Mouse (Mus musculus) lung, embryonic 14.5 days (tissue): ENCODE measurements around the gene Nr2c2ap. TPM values are rescaled to one million over a fixed set of nuclear protein-coding genes. Genes with fewer than 3 reads are reported as not detected.

Experiments used
- ATAC-seq: fragments of 200-750 bp; cut with Nextera tagmentation; 2 replicates; pipeline ENCODE4 v1.8.0; 2017; ENCODE audit warnings: mild to moderate bottlenecking, moderate TSS enrichment, moderate library complexity; ENCODE audit not compliant: insufficient read depth
- DNase-seq: peaks from one replicate; pipeline ENCODE4 v3.0.0-alpha.2; 2015
- H3K27ac ChIP-seq: fragments of 300-500 bp; sonication (generic); 2 replicates; pipeline ENCODE4 v1.5.1; 2014; ENCODE audit warnings: low read depth, mild to moderate bottlenecking, moderate library complexity
- H3K27me3 ChIP-seq: fragments of 300-500 bp; sonication (generic); 2 replicates; pipeline ENCODE4 v1.6.1; 2014; ENCODE audit warnings: low read length, control low read depth; ENCODE audit not compliant: insufficient read depth
- H3K36me3 ChIP-seq: fragments of 300-500 bp; sonication (generic); 2 replicates; pipeline ENCODE4 v1.6.1; 2014; ENCODE audit warnings: control low read depth; ENCODE audit not compliant: insufficient read depth
- H3K4me1 ChIP-seq: fragments of 300-500 bp; sonication (generic); 2 replicates; pipeline ENCODE4 v1.6.1; 2014; ENCODE audit warnings: antibody characterized with exemption, control low read depth; ENCODE audit not compliant: insufficient read depth
- H3K4me2 ChIP-seq: fragments of 300-500 bp; sonication (generic); 2 replicates; pipeline ENCODE4 v1.6.1; 2014; ENCODE audit warnings: mild to moderate bottlenecking
- H3K4me3 ChIP-seq: fragments of 300-500 bp; sonication (generic); 2 replicates; pipeline ENCODE4 v1.5.1; 2014; ENCODE audit warnings: low read depth, low read length
- H3K9ac ChIP-seq: fragments of 300-500 bp; sonication (generic); 2 replicates; pipeline ENCODE4 v1.6.1; 2014
- H3K9me3 ChIP-seq: fragments of 300-500 bp; sonication (generic); 2 replicates; pipeline ENCODE4 v1.6.1; 2016; ENCODE audit warnings: low read depth, low read length, control low read depth
- CTCF ChIP-seq: IDR thresholded peaks from 2 replicates; pipeline ENCODE4 v1.5.1; 2016; ENCODE audit warnings: antibody characterized with exemption, low read depth
- WGBS: fragments of 180-500 bp; shearing (Covaris S2); extraction: QIAGEN DNeasy Blood & Tissue Kit; methylation state at CpG from one replicate; pipeline ENCODE4 v1.1.7; 2014; 5-methylcytosine and 5-hydroxymethylcytosine counted together
- polyA plus RNA-seq: library from polyadenylated mRNA; unstranded; fragments of >200 nt; fragmentation: Nextera tagmentation; extraction: Ambion mirVana; gene quantifications from 2 replicates; pipeline ENCODE4 v1.2.1, GENCODE M21; 2014

The Nr2c2ap gene
- polyA plus RNA-seq, 1 experiment from 2014 or later, result 25.2 TPM

DNA sequence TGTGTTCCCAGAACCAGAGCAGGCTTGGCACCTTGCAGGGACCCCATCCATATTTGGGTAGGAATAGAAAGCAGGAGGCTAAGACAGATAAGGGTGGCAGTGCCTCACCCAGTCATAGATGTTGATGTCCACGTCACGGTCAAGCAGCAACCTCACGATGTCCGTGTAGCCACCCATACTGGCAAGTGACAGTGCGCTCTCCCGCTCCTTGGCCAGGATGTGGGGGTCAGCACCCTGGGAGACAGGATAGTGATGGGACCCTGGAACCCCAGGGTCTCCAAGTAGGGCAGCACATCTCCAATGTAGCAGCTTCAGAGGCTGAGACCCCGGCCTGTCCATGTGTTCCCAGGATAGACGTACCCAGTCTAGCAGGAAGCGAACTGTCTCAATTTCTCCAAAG is 3.8 kb downstream of the Nr2c2ap start:
- H3K27ac ChIP-seq, result no peak overlapping the region
- WGBS, result 91% methylated on average over 9 of the region's 9 CpGs
- H3K9ac ChIP-seq, result no peak overlapping the region
- no peak for TF ChIP-seq CTCF
- DNase-seq, result no peak
- no peaks in the 10 kb centered on the region for H3K27me3 ChIP-seq
- H3K4me3 ChIP-seq, result no peak overlapping the region
- ATAC-seq, result no peak
- no peaks in the 10 kb centered on the region for H3K4me1 ChIP-seq
- peaks cover 46% of the 10 kb centered on the region for H3K36me3 ChIP-seq
- H3K9me3 ChIP-seq, result no peaks in the 10 kb centered on the region
- no peak overlapping the region for H3K4me2 ChIP-seq

DNA sequence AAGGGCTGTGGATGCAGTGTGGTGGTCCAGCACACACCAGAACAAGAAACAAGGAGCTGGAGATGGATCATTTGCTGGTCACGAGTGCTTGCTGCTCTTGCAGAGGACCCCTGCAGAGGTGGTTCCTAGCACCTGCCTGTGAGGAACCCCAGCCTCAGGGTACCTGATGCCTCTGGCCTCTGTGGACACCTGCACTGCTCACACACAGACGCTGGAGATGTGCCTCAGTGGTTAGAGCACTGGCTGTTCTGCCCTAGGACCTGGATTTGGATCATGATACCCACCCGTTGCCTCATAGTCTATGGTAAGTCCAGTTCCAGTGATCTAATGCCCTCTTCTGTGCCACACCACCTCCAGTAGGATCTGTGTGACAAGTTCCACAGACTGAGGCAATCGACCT is 5.5 kb downstream of the Nr2c2ap start:
- ATAC-seq (no peak), DNase-seq (no peak)
- 88% methylated on average over 4 of the region's 4 CpGs for WGBS
- Histone ChIP-seq H3K27ac (no peak overlapping the region), H3K4me3 (no peak overlapping the region), H3K9ac (no peak overlapping the region), H3K4me2 (no peak overlapping the region), H3K9me3 (no peaks in the 10 kb centered on the region), H3K27me3 (no peaks in the 10 kb centered on the region), H3K4me1 (peaks cover 6% of the 10 kb centered on the region), H3K36me3 (peaks cover 46% of the 10 kb centered on the region)
- no peak for TF ChIP-seq CTCF

DNA sequence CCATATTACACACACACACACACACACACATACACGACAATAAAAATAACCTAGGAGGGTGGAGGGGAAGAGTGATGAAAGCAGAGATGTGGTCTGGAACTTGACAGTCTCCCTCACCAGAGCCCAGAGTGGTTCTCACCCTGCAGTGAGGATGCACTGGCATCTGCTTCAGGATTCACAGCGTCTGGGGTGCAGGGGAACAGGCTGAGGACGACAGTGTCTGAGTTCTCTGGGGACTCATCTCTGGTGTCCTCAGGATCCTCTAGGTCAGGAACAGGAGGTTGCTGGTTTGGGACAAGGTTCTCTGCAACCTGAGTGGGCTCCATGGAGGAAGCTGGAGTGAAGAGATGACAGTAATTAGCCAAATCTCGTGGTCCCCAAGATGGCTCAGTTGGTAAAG is 6.8 kb downstream of the Nr2c2ap start:
- Histone ChIP-seq H3K9ac (peak overlapping the region; percentile 61), H3K4me2 (peak overlapping the region; percentile 84), H3K4me1 (peaks cover 6% of the 10 kb centered on the region), H3K9me3 (no peaks in the 10 kb centered on the region), H3K27me3 (no peaks in the 10 kb centered on the region), H3K27ac (no peak overlapping the region), H3K36me3 (peaks cover 41% of the 10 kb centered on the region), H3K4me3 (peak overlapping the region; percentile 77)
- TF ChIP-seq CTCF, result no peak
- WGBS, result 78% methylated on average over 4 of the region's 4 CpGs
- DNase-seq (no peak), ATAC-seq (no peak)

DNA sequence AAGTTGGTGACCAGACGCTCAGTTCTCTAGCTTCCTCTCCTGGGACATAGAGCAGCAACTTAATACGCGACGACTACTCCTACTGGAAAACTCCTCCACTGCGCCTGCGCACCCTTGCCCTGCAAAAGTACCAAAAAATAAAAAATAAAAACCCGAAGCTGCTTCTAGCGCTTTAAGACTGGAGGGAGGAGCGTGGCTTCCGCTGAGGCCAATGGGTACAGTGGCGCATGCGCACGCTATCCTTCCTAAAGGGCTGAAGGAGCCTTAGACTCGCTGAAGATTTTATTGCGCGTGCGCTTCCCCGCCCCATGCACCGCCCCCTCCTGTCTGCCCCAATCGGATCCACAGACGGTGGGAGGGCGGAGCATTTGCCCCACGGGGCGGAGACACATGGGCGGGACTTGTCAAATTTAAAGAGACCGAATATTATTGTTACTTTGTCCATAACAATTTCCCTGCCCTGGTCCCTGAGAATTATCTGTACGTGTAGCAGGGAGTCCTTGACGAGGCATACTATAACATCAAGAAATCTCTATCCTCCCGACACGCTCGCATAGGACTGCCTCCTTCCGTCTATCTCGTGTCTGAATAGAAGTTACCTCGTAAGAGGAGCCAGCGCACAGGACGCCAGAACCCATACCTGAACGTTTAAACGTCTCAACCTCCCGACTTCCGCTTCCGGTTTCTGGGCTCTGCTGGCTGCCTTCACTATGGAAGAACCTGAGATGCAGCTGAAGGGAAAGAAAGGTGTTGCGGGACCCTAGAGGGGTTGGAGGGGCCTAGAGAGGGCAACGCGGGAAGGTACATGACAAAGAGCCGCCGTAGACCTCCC is 8.1 kb downstream of the Nr2c2ap start, which contains the start of the genes Rfxank, Borcs8 and Mef2b:
Gene Rfxank (minus strand): TSS at position 129 of the 832 bp plus-strand sequence.
Gene Borcs8 (plus strand): TSS at position 474 of the 832 bp plus-strand sequence.
Gene Mef2b (plus strand): TSS at position 686 of the 832 bp plus-strand sequence.
- under 1% methylated on average over 46 of the region's 46 CpGs for whole genome bisulfite sequencing
- peaks cover 32% of the 10 kb centered on the region for H3K36me3 ChIP-seq
- no peak for TF ChIP-seq CTCF
- H3K4me2 ChIP-seq, result peak within 1 kb of the TSS; percentile 84
- ATAC-seq, result peak; percentile 98
- peak within 1 kb of the TSS; percentile 59 for H3K27ac ChIP-seq
- peak within 1 kb of the TSS; percentile 71 for H3K9ac ChIP-seq
- H3K4me3 ChIP-seq, result peak within 1 kb of the TSS; percentile 77
- DNase-seq, result peak; percentile 100
- no peaks in the 10 kb centered on the region for H3K27me3 ChIP-seq
- H3K9me3 ChIP-seq, result no peaks in the 10 kb centered on the region
- peaks cover 6% of the 10 kb centered on the region for H3K4me1 ChIP-seq

DNA sequence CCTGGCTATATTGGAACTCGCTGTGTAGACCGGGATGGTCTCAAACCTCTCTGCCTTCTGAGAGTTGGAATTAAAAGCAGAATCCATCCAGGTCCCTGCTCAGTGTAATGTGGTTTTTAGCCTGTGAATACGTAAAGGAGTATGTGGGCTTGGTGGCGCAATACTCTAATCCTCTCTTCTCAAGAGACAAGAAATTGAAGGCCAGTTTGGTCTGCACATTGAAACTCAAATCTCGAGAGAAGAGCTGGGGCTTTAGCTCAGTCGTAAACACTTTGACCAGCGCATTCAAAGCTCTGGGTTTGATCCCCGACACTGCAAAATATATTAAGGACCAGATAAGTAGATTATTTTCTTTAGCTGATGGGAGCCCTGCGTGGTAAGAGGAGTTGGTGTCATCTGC is 8.8 kb downstream of the Nr2c2ap start:
- no peaks in the 10 kb centered on the region for H3K27me3 ChIP-seq
- peak overlapping the region; percentile 84 for H3K4me2 ChIP-seq
- H3K9ac ChIP-seq, result peak overlapping the region; percentile 71
- no peak for ATAC-seq
- no peaks in the 10 kb centered on the region for H3K9me3 ChIP-seq
- TF ChIP-seq CTCF, result no peak
- peaks cover 6% of the 10 kb centered on the region for H3K4me1 ChIP-seq
- peak; percentile 20 for DNase-seq
- 5% methylated on average over 9 of the region's 9 CpGs for WGBS
- peak overlapping the region; percentile 59; the same call in 1 of the 2 replicates for H3K27ac ChIP-seq
- H3K36me3 ChIP-seq, result peaks cover 32% of the 10 kb centered on the region
- H3K4me3 ChIP-seq, result peak overlapping the region; percentile 77

DNA sequence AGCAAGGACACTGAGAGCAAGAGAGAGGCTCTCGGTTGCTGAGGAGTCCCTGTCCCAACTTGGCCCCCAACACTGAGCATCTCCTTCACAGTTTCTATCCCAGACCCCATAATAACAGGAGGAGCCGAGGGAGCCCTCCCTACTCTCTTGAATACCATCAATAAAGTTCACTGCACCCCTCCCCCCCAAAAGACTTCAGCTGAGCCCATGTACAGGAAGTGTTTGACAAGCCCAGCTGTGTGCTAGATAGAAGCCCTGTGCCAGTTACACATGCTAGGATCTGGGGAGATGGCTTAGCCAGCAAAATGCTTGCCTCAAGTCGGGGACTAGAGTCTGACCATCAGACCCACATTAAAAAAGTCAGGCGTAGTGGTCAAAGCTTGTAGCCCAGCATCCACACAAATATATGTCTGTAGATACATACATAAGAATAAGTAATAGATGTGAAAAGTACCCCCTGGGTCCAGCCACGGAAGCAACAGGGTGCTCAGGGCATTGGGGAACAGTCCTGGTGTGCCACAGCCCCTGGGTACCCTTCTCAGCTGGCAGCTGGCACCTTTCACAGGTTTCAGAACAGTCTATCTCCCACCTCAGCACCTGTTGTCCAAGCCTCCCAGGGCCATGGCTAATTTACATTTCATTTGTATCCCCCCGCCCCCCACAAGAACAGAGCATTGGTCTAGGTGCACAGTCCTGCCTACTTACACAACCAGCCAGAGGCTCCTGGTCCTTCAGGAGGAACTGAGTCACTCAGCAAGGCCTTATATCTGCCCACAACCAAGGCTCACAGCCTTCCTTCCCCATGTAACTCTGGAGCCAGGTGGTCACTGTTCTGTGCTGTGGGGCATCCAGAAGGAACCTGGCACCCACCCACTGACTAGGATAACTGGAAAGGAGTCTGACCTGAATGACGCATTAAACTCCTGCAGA is 16.8 kb downstream of the Nr2c2ap start:
- DNase-seq (no peak), ATAC-seq (no peak)
- Histone ChIP-seq H3K9me3 (no peaks in the 10 kb centered on the region), H3K4me2 (no peak overlapping the region), H3K4me1 (no peaks in the 10 kb centered on the region), H3K27ac (no peak overlapping the region), H3K9ac (no peak overlapping the region), H3K36me3 (peaks cover 34% of the 10 kb centered on the region), H3K4me3 (no peak overlapping the region), H3K27me3 (0 out of 2 replicates have a peak, but pooled peaks cover 3% of the 10 kb centered on the region)
- TF ChIP-seq CTCF, result no peak
- 76% methylated on average over 7 of the region's 7 CpGs for WGBS
